Mouse (Mus musculus): Measurements from ENCODE around the gene Cdc42bpa. TPM values are rescaled to one million over a fixed set of nuclear protein-coding genes. Genes with fewer than 3 reads are reported as not detected.

Cdc42bpa gene
- polyA plus RNA-seq, 1 experiment = 32.7 TPM

DNA sequence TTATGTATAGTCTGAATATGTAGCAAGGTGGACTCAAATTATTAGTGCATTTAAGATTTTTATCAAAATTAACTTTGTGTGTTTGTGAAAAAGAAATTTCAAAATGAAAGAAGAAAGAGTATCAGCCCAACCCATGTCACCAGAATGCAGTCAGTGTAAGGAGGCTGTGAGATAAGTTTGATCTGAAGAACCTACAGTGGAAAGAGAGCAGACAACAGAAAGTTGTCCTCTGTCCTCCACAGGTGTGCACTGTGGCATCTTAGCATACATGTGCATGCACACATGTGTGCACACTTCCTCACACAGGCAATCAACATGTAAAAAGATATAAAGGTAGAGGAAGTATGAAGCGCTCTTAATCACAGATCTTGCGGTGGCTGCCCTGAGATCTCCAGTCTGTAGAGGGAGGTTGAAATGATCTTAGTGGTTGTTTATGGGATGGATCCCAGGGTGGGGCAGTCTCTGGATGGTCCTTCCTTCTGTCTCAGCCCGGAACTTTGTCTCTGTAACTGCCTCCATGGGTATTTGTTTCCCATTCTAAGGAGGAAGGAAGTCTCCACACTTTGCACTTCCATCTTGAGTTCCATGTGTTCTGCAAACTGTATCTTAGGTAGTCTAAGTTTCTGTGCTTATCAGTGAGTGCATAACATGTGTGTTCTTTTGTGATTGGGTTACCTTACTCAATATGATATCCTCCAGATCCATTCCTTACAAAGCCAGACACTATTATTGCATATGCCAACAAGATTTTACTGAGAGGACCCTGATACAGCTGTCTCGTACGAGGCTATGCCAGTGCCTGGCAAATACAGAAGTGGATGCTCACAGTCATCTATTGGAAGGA, 71.7 kb downstream of the Cdc42bpa start:
- no peak for DNase-seq (ENCODE audit: low spot score)

DNA sequence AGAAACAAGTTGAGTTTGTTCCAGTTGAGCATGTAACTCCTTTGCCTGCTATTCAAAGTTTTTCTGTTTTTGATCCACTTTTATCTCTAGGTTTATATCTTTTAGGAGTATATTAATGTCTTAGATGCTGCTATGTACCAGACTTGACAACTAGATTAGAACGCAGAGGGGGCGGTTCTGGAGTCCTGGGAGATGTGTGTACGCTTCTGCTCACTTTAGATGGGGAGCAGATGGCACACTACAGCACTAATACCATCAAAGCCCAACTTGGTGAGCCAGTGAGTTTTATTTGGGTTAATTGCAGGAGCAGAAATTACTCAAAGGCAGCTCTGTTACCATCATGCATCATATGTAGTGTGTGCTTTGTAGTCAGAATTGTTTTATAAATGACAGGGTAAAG, 77.2 kb downstream of the Cdc42bpa start:
- DNase-seq (ENCODE audit: low spot score) = no peak

DNA sequence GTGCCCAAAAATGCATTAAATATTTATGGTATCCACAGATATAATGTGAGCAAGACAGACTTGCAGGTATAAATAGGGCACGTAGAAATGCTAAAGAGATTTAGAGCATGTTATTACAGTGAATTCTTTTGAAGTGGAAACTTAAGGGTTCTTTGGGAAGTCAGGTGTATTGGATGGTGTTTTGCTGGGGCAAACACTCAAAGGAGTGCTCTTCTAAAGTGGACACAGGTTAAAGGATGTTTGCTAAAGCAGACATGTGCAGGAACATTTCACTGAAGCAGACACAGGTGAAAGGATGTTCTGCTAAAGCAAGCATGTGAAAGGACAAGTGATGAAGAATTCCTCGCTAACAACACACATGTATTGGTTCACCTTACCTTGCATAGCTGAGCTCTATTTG, 83.9 kb downstream of the Cdc42bpa start:
- DNase-seq (ENCODE audit: low spot score) = no peak

DNA sequence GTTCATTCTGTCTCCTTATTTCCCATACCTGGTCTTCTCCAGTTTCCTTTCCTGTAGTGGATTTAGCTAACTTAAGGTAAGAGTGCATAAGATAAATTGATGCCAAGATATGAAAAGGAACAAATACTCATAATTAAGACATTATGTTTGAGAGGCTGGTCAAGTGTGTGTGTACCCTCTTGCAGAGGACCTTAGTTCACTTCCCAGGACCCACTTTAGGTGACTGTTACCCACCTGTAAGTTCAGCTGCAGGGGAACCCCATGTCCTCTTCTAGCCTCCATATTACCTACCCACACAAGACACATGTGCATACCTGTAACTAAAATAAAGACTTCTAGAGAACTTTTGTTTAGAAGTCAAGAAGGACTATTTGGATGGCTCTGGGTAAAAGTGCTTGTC, 84.9 kb downstream of the Cdc42bpa start:
- no peak for DNase-seq (ENCODE audit: low spot score)

DNA sequence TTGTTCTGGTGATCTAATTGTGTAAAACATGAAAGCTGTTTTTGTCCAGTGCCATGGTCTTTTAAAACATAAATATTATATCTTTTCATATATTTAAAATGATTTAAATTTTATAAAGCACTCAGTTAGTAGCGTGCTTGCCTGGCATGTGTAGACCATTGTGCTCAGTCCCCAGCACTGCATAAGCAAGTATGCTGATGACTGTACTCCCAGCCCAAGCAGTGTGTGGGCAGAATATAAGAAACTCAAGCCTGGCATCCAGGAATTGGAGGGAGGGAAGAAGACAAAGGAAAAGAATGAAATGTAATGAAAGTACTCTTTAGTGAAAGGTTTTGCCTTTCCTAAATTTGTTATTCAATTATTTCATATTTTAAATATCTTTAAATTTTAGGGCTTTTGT, 128.9 kb downstream of the Cdc42bpa start:
- no peak for DNase-seq (ENCODE audit: low spot score)

DNA sequence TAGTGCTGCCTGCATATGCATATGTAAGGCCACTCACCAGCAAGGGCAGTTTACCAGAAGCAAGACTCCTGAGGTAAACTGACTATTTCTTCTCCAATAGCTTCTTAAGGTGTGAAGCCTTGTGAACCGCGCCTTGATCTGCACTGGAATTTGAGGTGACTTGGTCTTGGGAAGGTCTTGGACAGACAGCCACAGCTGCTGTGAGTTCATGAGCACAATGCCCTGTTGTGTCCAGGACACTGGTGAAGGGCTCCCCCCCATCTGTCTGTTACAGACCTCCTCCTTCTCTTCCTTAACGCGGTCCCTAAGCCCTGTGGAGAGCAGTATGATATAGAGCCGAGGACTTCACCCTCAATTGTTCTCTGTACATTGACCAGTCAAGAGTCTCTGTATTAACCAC, 138.2 kb downstream of the Cdc42bpa start:
- no peak for DNase-seq (ENCODE audit: low spot score)

DNA sequence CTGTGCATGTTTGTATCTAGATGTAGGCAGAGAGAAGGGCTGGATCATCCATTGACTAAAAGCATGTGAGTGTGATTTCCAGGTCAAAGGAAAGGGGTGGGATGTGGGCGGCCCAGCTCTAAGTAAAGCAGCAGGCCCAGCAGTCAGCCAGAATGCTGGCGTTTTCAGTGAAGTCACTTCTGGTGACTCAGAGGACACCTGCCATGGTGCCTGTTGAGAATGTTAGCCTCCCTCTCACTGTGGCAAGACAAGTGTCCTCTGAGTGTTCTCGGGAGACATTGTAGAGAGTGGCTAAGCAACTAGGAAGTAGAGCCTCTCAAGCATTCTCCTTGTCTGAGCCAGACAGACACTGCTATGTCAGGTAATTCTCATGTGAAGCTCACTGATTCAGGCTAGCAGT, 144.3 kb downstream of the Cdc42bpa start:
- DNase-seq (ENCODE audit: low spot score) = no peak

DNA sequence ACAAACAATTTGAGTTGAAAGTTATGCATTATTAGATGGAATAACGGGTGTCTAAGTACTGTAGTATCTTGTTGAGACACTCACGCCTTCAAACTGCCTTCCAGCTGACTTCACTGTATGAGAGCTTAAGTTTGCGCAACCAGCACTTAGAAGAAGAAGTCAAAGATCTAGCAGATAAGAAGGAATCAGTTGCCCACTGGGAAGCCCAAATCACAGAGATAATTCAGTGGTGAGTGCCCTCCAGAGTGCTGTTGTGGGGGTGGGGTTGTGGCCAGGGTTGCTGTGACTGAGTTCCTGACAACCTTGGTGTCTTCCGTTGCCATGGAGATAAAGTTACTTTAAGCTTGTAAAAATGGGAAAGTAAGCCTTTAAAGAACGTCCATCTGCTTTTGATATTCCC, 148.8 kb downstream of the Cdc42bpa start:
- no peak for DNase-seq (ENCODE audit: low spot score)

DNA sequence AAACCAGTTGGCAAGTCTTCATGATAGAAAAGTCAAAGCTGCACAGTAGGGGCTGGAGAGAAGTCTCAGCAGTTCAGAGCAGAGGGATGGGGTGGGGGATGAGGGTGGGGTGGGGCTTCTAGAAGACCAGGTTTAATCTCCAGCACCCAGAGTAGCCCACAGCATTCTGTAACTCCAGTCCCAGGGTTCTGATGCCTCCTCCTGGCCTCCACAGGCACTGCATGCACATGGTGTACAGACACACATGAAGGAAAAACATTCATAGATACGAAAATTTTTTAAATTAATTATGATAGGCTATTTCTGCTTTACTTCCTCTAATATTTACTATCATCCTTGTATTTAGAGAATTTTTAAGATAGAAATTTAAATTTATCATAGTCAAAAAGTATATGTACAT, 156.3 kb downstream of the Cdc42bpa start:
- DNase-seq (ENCODE audit: low spot score) = no peak

DNA sequence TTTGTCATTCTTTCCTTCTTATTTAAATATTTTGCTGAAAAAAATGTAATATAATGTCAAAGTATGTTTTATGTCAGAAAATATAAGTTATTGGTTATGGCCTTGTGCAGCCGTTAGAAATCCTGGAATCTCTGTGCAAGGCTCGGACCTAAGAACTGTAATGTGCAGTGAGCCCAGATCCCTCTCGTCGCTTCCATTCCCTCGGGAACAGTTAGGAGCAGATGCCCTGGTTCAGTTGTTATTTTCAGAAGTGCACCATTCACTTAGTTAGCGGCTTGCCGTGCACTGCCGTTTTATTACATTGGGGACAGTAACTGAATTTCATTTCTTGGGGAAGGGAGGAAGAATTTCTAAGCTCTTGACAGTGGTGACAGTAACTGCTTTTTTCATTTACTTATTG, 158.0 kb downstream of the Cdc42bpa start:
- DNase-seq (ENCODE audit: low spot score) = no peak

DNA sequence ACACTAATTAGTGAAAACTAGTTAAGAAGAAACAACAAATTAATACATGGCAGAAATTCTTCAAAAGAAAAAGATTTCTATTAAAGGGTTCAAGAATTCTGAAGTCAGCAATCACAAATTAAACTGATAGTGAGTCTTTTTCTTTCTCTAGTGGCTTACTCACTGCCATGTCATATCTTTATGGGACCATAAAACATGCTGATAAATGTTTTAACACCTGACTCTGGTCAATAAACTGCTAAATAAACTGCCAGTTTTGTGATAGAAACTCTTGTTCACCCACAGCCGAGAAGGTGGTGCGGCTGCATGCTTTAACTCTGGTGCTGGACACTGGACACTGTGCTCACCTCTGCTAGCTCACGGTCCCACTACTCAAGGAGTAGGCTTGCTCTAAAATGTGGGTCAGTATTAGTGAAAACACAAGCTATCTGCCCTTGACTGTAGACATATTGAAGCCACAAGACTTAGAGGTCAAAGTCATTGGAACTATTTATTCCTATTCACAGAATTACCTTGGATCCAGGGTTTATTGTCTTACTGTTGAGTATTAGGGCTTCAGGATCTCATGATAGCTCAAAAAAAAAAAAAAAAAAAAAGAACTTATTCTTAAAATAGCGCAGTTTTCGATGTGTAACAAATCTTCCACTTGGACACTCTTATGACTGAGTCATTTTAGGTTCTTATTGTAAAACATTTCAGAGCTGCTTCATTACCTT, 168.0 kb downstream of the Cdc42bpa start:
- DNase-seq (ENCODE audit: low spot score) = no peak

DNA sequence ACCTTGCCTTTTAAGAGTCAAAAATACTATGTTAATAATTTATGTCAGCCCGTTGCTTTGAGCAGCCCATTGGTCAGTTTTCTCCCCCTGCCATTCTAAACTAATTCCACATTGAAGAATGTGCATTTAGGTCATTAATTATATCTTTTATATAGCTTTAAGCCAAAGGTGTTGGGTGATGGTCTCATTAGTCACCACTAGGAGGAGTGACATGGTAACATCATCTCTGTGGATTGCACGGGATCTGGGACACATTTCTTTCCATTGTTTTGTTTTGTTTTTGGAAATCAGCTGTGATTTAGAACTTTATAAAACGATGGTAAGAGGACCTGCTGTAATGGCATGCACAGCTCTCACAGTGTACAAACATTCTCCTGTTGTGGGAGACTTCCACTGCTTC, 171.1 kb downstream of the Cdc42bpa start:
- no peak for DNase-seq (ENCODE audit: low spot score)

DNA sequence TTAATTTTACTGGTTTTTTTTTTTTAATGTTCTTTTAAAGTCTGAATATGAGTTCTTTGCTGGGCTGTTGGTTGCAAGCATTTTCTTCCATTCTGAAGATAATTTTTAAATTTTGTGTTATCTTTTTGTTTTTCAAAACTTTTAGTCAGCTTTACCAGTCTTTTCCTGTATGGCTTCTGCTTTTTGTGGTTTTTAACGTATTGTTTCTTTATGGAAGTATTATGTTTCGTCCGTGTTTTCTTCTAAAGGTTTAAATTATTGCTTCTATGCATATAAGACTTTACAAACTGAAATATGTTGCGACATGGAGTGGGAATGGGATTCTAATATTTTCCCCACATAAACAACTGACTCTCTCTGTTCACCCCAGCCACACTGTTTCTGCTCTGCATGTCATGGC, 171.9 kb downstream of the Cdc42bpa start:
- DNase-seq (ENCODE audit: low spot score) = no peak

DNA sequence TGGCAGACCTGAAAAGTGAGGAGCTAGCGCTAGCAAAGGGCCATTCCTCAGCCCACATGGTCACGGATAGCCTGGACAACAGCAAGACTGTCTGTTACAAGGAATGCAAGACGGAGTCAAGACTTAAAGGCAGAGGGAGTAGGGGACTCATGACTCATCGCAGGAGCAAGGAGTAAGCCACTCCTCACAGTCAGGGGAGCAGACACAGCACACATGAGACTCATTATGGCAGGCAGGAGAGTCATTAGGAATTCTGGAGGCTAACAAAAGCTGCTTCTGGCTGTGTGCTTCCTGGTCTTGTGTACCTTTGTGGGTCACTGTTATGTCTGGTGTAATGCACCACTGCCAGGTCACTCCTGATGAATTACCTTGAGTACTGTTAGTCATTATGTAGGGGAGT, 178.9 kb downstream of the Cdc42bpa start:
- DNase-seq (ENCODE audit: low spot score) = no peak

DNA sequence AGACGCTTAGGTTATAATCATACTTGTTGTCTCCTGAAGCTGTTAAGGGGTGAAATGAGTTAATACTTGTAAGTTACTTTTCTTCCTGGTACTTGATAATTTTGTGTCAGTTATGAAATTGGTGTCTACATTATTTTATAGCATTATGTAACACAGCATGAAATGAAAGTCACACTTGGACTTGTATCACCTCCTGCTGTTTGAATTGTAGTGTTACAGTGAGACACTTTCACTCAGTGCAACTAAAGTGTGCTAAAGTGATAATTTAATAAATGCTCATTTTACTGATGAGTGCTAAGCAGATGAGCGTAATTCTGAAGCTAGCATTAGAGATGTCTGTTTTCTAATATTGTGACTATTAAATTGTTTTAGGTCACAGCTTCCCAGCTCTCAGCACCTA, 180.7 kb downstream of the Cdc42bpa start:
- no peak for DNase-seq (ENCODE audit: low spot score)

DNA sequence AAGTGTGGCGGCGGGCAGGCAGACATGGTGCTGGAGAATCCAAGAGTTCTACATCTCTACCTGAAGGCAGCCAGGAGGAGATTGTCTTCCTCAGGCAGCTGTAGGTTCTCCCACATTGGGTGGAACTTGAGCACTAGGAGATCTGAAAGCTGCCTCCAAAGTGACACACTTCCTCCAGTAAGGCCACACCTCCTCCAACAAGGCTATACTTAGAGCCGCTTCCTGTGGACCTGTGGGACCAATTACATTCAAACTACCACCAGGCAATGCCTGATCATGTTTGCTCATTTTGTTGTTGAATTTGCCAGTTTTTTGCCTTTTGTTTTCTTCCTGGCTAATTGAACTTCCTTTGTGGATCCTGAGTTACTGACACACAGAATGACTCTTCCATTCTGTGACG, 187.8 kb downstream of the Cdc42bpa start:
- DNase-seq (ENCODE audit: low spot score) = no peak

DNA sequence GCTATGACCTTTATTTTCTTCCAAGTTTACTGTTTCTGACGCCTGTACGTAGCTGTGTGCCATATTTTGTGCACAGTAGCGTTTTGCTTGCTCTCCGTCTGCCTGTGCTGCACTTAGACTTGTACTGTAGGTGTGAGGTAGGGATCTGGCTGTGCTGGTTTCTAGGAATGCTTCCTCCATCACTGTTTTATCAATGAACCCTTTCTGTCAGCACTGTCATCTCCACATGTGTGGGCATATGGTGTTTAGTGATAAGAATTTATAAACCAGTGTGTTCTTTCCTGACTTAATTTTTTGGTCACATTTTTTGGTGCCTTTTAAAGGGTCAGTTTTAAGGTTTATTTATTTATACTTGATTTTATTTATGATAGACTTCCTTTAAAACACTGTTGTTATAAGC, 188.3 kb downstream of the Cdc42bpa start:
- no peak for DNase-seq (ENCODE audit: low spot score)

DNA sequence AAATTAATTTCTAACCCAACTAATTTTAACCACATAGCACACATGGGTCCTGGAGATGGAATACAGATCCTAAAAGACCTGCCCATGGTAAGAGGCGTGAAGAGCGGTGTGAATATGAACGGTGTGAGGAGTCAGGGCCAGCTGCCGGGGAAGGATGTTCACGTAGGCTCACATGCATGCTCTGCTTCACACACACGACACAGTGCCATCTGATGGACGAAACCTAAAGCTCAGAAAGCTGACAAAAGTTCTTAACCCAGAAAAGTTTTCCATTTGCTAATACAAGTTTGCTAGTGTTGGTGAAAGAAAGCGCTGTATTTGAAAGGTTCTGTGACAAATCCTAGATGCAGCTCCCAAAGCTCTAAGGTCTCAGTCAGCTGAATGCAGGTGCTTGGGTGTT, 190.9 kb downstream of the Cdc42bpa start:
- DNase-seq (ENCODE audit: low spot score) = no peak

DNA sequence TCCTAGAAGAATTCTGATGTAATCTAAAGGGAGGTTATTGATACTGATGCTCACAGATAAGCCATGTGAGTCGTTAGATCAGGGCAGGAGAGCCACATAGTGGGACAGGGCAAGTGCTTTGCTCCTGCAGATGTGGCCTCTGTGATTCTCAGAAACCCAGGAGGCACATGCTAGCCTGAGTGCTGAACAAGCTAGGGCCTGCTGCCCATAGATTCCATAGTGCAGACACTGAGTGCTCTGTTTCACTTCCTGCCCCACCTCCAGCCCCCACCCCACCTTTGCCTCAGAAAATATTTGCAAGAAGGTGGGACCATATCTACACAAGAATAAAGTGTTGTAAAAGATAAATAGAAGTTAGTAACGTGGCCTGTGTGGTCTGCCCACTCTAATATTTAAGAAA, 198.4 kb downstream of the Cdc42bpa start:
- DNase-seq (ENCODE audit: low spot score) = no peak

DNA sequence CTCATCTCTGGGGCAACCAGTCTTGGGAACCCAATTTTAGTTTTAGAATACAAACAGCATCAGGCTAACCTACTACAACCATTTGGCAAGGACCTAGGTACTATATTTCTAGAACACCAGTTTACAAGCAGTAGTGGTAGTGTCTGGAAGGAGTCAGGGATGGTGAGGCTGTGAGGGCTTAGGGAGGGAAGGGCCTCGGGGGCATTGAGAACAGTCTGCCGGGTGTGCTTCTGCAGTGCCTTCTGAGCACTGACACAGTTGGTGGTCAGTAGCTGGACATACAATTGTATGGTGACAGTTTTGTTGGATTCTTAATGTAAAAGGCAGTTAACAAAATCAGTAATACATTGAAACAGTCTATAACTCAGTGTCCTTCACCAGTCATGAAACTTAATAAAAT, 200.3 kb downstream of the Cdc42bpa start:
- DNase-seq (ENCODE audit: low spot score) = no peak

DNA sequence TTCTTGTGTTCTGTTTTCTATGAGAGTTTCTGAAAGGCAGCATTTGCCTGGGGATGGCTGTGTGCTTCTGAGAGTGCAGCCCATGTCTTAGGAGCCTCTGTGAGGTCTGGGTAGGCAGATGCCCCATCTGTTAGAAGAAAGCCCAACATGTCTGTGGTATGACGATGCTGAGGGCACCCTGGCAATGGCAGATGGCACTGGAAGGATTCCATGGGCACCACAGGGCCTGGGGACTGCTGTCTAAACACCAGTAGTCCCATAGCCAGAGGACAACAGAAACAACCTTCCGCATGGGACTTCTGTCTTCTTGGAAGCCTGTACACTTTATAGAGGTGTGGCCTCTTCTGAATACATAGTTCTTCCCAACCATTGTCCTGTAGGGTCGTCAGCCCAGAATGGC, 200.9 kb downstream of the Cdc42bpa start:
- no peak for DNase-seq (ENCODE audit: low spot score)

DNA sequence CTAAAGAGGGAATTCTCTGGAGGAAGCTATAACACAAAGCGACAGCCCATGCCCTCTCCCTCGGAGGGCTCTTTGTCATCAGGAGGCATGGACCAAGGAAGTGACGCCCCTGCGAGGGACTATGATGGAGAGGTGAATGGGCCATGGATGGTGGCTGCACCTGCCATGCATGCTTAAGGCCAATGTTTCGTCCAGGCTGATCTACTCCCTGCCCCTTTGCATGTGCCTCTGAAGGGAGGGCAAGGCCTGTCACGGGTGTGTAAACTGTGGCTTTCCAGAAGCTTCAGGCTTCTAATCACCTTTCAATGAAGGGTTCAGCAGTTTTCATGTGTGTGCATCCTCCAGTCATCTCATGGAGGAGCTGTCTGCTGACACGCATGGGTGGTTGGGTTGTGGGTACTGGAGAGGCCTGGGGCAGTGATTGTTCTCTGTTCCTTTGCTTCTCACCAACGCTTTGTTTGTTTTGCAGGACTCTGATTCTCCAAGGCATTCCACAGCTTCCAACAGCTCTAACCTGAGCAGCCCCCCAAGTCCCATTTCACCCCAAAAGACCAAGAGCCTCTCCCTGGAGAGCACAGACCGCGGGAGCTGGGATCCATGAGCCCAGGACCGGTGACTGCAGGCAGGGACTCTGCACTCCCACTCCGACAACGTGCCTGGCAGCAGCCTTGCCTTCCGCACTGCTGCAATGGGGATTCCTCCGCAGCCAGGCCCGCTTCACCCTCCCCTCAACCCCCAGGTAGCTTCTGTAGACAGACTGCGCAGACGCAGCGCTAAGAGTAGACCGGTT, 201.5 kb downstream of the Cdc42bpa start:
- no peak for DNase-seq (ENCODE audit: low spot score)

DNA sequence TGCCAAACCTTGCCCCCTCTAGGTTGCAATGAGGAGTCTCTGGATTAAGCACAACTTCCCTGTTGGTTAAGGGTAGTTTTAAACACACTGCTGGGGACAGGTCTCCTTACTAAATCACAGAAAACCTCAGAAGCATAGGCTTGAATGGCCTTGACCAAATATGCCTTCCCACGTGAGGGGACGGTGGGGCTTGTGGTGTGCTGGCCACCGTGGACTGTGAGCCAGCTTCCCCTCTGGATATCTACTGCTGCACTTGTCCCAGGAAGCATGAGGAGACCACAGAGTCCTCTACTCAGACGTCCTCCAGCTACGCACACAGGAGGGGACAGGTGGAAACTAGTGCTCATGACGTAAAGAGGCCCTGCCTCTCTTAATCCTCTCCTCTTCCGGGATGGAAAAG, 202.7 kb downstream of the Cdc42bpa start:
- no peak for DNase-seq (ENCODE audit: low spot score)

Measured in urinary bladder, adult 2 months (tissue).